Mouse (Mus musculus) brain, embryonic 14.5 days (tissue): ENCODE data around the gene Scn3b.

Source experiments
- CTCF ChIP-seq: fragments of 200-500 bp; IDR thresholded peaks from 2 replicates; pipeline ENCODE4 v1.5.1; 2012; ENCODE audit warnings: inconsistent platforms, mild to moderate bottlenecking, moderate library complexity, borderline replicate concordance; ENCODE audit not compliant: insufficient read depth, insufficient read length; ENCODE audit errors: extremely low read depth
- POLR2A ChIP-seq: fragments of 200-500 bp; IDR thresholded peaks from 2 replicates; pipeline ENCODE4 v1.6.1; 2012; ENCODE audit warnings: mild to moderate bottlenecking, inconsistent platforms, borderline replicate concordance; ENCODE audit not compliant: poor library complexity, insufficient read depth, insufficient read length, severe bottlenecking; ENCODE audit errors: extremely low read depth

DNA sequence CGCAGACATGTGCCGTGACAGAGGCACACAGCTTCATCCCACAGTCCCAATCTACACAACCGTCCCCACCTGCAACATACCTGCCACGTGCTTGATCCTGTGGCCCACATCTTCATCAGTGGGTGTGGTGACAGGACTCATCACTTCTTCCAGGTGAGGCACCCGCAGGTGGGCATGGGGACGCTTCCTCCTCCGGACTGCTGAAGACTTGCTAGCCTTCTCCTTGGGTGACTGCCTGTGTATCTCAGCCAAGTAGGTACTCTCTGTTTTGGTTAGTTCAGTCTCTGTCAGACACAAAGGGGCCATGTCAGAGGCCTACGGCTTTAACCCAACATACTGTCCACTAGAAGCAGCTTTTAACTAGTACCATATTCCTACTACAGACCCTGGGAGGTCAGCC, 35.2 kb downstream of the Scn3b start:
- TF ChIP-seq CTCF = no peak
- TF ChIP-seq POLR2A = no peak
